Mouse (Mus musculus): ENCODE results near the gene Tstd3.

Tstd3 gene

GRCm38 (mm10) chr4:21766863-21767304, at the start of gene Tstd3, which contains the start of gene Usp45:
Gene Tstd3 (minus strand): TSS chr4:21767212.
Gene Usp45 (plus strand): TSS chr4:21767156.
- DNase-seq = peak; percentile 87

DNA sequence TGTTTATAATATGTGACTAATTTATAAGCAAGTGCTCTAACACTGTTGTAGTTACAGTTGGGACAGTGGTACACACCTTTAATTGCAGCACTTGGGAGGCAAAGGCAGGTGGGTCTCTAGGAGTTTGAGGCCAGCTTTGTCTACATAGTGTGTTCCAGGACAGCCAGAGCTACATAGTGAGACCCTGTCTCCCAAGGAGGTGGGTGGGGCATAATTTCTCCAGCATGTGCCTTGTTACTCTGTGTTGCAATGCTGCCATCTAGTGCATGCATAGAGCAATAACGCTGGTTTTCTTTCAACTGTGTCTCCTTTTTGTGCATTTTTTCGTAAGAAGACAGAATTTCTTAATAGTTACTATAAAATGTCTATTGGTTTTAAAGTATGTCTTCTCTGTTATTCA, 47.0 kb upstream of the Tstd3 start:
- DNase-seq = peak; percentile 64

- DNase-seq = no peak
These were observed 45.6 kb upstream of the Tstd3 start for GRCm38 (mm10) chr4:21812635-21813034.

GRCm38 (mm10) chr4:21810608-21811007, 43.6 kb upstream of the Tstd3 start:
- no peak for DNase-seq

DNA sequence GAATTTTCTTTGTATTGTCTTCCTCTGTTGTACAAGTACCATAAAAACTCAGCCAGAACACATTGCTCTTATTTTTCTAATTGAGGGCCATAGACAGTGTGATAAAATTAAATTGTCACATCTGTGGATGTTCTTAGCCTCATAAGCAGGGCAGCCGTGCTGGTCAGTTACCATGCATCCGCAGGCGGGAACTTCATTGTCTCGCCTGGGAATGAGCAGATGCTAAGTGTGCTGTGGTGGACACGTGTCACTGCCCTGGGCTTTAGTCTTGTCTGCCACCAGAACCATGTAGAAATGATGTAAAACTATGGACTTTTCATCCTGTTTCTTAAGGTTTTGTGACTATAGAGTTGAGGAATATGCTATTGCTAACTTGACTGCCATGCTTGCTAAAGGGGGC, 40.2 kb upstream of the Tstd3 start:
- DNase-seq = no peak

GRCm38 (mm10) chr4:21801620-21802019, 34.6 kb upstream of the Tstd3 start:
- DNase-seq = no peak

DNA sequence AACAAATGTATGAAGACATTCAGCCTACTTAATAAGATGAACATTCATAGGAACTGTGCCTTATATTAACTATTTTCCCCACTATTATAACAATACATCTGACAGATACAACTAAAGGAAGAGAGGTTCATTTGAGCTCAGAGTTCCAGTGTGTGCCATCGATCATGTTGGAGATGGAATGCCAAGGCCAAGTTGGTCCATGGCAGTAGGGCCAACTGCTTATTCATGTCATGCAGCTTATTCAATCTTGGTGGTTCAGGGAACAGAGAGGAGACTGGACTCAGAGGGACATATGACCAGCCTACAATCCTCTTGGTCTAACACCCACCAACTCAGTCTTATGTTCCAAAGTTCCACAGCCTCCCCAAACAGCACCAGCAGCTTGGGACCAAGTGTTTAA, 34.0 kb upstream of the Tstd3 start:
- no peak for DNase-seq

- DNase-seq = no peak
These were observed 26.6 kb upstream of the Tstd3 start for GRCm38 (mm10) chr4:21793631-21794030.

DNA sequence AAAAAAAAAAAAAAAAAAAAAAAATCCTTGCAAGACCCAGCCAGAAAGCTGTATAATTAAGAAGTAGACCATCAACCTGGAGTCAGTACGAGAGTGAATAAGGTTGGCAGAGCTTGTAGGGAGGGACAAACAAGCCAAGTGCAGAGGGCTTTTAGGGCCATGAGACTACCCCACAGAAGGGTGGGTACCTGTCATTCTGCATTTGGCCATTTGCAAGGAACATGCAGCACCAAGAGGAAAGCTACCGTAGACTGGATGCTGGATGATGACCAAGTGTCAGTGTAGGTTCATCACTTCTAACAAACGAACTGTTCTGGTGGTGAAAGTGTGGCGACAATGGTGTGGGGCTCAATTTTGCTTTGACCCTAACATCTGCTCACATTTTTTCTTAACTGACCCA, 22.8 kb upstream of the Tstd3 start:
- no peak for DNase-seq

- DNase-seq = no peak
These were observed 21.9 kb upstream of the Tstd3 start for GRCm38 (mm10) chr4:21788903-21789302.

DNA sequence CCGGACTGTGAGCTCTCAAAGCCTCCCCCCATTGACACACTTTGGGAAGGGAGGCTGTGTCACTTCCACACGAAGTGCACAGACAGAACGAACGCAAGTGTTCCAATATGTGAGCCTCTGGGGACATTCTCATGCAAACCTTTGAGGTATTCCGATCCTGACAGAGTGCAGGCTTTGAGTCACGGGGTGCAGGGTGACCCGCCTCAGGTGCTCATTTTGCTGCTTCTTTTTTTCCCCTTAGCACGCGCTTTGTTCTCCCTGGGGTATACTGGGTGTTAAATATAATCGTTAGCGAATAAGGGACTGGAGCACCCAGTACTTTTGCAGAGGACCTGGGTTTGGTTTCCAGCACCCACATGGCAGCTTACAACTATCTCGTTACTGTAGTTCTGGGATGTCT, 19.3 kb upstream of the Tstd3 start:
- no peak for DNase-seq

- DNase-seq = no peak
These were observed 14.1 kb upstream of the Tstd3 start for GRCm38 (mm10) chr4:21780816-21781726.

DNA sequence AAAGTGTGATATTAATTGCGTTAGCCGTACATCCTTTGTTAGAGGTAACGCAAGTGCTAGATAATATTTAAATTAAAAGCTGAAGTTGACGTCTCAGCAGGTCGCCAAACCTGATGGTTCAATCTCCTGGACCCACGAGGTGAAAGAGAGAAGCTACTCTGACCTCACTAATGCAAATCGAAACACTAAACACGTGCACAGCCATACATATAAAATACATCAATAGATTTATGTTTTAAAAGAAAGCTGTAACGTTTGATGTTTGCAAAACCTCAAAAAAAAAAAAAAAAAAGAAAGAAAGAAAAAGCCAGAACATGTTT, 9.9 kb upstream of the Tstd3 start:
- no peak for DNase-seq

DNA sequence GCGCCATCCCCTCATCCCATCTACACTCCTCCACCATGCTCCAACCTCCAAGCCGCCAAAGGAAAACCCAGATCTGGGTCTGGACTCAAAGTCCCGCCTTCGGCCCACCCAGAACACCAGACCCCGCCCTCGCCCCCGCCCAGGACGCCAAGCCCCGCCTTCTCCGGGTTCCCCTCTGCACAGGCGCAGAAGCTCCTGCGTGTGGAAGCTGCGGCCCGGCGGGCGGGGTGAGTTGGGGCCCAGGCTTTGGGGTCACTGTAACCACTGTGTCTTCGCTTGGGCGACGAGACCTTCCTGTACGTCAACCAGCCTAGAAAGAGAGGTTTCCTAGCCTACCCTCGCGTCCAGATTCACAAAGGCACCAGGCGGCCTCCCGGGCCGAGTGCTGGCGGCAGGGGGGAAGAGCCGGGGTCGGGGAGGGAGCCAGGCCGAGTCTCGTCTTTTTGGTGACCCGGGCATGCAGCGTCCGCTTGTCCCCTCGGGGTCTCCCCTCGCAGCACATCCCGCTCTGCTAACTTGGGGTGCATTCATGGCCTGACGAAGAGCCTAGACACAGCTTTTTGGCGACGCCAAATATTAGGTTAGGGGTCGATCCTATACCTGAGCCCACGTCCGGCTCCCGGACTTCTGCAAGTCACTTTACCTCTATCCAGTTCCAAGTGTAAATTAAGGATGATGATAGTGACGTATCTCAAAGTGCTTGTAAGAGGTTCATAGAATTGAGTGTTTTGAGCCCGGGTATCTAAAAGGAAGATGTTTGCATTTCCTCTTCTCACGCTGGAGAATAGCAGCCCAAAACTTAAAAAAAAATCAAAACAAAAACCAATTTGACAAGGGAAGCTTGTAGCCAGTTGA, 9.3 kb upstream of the Tstd3 start:
- DNase-seq = peak; percentile 93

- no peak for DNase-seq
These were observed 5.3 kb upstream of the Tstd3 start for GRCm38 (mm10) chr4:21772306-21772705.

GRCm38 (mm10) chr4:21771064-21771463, 4.1 kb upstream of the Tstd3 start:
- no peak for DNase-seq

GRCm38 (mm10) chr4:21766171-21766862, 695 bp downstream of the Tstd3 start:
- DNase-seq = no peak

GRCm38 (mm10) chr4:21763827-21764226, 3.2 kb downstream of the Tstd3 start:
- no peak for DNase-seq

- peak; percentile 4 for DNase-seq
These were observed 5.4 kb downstream of the Tstd3 start for GRCm38 (mm10) chr4:21761416-21762160.

GRCm38 (mm10) chr4:21758860-21759259, 8.2 kb downstream of the Tstd3 start:
- no peak for DNase-seq

GRCm38 (mm10) chr4:21755123-21755789, 11.8 kb downstream of the Tstd3 start:
- no peak for DNase-seq

DNA sequence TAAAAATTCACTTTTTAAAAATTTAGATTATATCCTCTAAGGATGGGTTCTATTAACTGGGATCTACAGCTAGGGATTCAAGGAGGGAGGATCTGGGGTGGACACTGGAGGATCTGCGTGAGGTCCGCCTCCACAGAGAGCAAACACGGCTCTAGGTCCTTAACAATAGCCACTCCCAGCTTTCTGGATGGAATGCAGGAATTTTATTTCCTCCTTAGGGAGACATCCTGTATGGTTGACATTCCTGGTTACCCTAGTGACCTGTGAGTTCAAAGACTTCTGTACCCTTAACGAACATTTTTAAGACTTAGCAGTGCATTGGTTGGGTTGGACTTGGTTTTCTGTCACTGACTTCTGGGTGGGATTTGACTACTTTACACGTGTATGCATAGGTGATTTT, 21.3 kb downstream of the Tstd3 start:
- no peak for DNase-seq

All from lung, postnatal 10 days (tissue).